Mouse (Mus musculus): ENCODE data around the gene Dnajb8. TPM values are rescaled to one million over a fixed set of nuclear protein-coding genes. Genes with fewer than 3 reads are reported as not detected.

The Dnajb8 gene
- polyA plus RNA-seq, 1 experiment from 2014 or later = not detected

DNA sequence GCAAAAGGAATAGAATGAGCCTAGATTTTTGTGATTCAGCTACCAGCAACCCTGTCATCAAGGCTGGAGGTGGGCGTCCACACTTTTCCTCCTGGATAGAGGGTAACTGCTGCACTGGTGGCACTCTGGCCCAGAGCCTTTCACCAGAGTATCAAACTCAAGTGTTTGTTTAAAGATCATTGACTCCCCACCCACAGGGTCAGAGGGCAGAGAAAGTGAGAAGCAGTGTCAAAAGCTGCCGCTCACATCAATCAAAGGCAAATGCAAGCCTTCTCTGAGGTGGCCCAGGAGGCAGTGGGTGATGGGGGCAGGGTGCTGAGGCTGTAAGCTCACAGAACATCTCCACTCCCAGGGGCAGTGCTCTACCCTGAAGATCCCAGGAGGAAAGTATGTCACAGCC, 77.4 kb downstream of the Dnajb8 start:
- 19% methylated on average over 2 of the region's 2 CpGs for WGBS
- H3K4me2 ChIP-seq = no peak overlapping the region
- H3K27me3 ChIP-seq = no peaks in the 10 kb centered on the region
- H3K9ac ChIP-seq (replicated peaks) = no peak overlapping the region
- peaks cover 5% of the 10 kb centered on the region for H3K4me1 ChIP-seq (replicated peaks)
- H3K4me3 ChIP-seq (replicated peaks) = no peak overlapping the region
- ATAC-seq (ENCODE audit: insufficient number of reproducible peaks, insufficient read depth, low FRiP score, low TSS enrichment, low read depth) = no peak
- H3K36me3 ChIP-seq = peaks cover 9% of the 10 kb centered on the region
- H3K9me3 ChIP-seq = no peaks in the 10 kb centered on the region
- H3K27ac ChIP-seq = no peak overlapping the region

DNA sequence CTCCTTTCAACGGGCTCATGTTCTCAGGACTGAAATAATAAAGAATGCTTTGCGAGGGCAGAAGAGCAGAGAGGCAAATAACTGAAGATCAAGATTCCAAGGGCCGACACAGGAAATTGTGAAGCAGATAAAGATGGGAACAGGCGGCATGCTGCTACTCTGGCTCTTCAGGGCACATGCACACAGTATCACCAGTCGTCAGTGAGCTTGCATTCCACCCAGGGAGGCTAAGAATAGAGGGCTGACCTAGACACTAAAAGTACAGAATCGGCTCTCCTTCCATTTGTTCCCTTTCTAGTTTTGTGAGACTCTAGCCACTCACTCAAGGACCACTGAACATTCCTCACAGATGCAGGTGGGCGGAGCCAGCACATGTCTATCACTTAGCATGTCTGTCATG, 79.2 kb downstream of the Dnajb8 start:
- H3K9me3 ChIP-seq = no peaks in the 10 kb centered on the region
- H3K27ac ChIP-seq = no peak overlapping the region
- H3K36me3 ChIP-seq = peaks cover 9% of the 10 kb centered on the region
- no peak overlapping the region for H3K4me2 ChIP-seq
- H3K9ac ChIP-seq (replicated peaks) = no peak overlapping the region
- peaks cover 5% of the 10 kb centered on the region for H3K4me1 ChIP-seq (replicated peaks)
- ATAC-seq (ENCODE audit: insufficient number of reproducible peaks, insufficient read depth, low FRiP score, low TSS enrichment, low read depth) = no peak
- no peaks in the 10 kb centered on the region for H3K27me3 ChIP-seq
- WGBS = 64% methylated on average over 7 of the region's 7 CpGs
- no peak overlapping the region for H3K4me3 ChIP-seq (replicated peaks)

Other genes starting within 250 kb of the Dnajb8 start
- gene H1fx, start 240.6 kb upstream of the Dnajb8 start, polyA plus RNA-seq (2016; fragmentation: Nextera tagmentation; extraction: Ambion mirVana) = 72.9 and 129 TPM in 2 replicates
- gene Rab7, start 177.0 kb upstream of the Dnajb8 start, polyA plus RNA-seq (2016; fragmentation: Nextera tagmentation; extraction: Ambion mirVana) = 154 and 171 TPM in 2 replicates
- 333 and 337 TPM in 2 replicates for gene Rpn1, start 137.8 kb upstream of the Dnajb8 start, polyA plus RNA-seq (2016; fragmentation: Nextera tagmentation; extraction: Ambion mirVana)
- gene Gata2, start 28.4 kb upstream of the Dnajb8 start, polyA plus RNA-seq (2016; fragmentation: Nextera tagmentation; extraction: Ambion mirVana) = 5.7 and 8.6 TPM in 2 replicates
- gene Eefsec, start 224.3 kb downstream of the Dnajb8 start, polyA plus RNA-seq (2016; fragmentation: Nextera tagmentation; extraction: Ambion mirVana) = 36.5 and 37.3 TPM in 2 replicates
- 160 and 161 TPM in 2 replicates for gene Ruvbl1, start 243.1 kb downstream of the Dnajb8 start, polyA plus RNA-seq (2016; fragmentation: Nextera tagmentation; extraction: Ambion mirVana)